Mouse (Mus musculus) spleen, postnatal 4 days (tissue): Measurements from ENCODE around the gene Macf1.
"Not testable (repeated sequence)": the region's sequence is repeated elsewhere in the genome, so short reads cannot be mapped to it uniquely, and the experiment has no call there.

Experiments used
- DNase-seq, 2 experiments: peaks; one replicate each; pipeline ENCODE4 v3.0.0; 2022; ENCODE audit warnings: low spot score in 2 of 2

The Macf1 gene

GRCm38 (mm10) chr4:123543691-123544090, 140.5 kb downstream of the Macf1 start:
- no peak for DNase-seq

DNA sequence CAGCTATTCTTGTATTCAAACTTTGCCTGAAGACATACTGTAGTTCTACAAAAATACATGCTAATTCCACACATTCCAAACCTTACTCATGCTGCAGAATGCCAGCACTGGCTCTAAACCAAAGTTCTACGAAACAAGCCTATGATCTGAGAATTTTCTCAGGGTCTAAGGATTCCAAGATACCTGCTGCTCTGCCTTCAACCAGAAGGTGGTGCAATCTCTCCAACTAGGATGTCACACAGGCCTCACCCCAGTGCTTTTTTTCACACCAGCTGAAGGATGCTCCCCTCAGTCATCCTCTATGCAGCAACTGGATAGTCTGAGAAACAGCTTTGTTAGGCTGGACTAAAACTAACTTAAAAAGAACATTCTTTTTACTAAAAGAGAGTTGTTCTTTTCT, 148.9 kb downstream of the Macf1 start:
- peak; percentile 44 to 67 for DNase-seq

- no peak for DNase-seq
These were observed 152.2 kb downstream of the Macf1 start for GRCm38 (mm10) chr4:123532001-123532400.

- no peak for DNase-seq
These were observed 153.2 kb downstream of the Macf1 start for GRCm38 (mm10) chr4:123530976-123531375.

GRCm38 (mm10) chr4:123529230-123529629, 154.9 kb downstream of the Macf1 start:
- DNase-seq, result peak; percentile 20 to 64

- DNase-seq, result no peak
These were observed 156.6 kb downstream of the Macf1 start for GRCm38 (mm10) chr4:123527607-123528010.

GRCm38 (mm10) chr4:123526779-123527280, 157.3 kb downstream of the Macf1 start:
- DNase-seq, result no peak

DNA sequence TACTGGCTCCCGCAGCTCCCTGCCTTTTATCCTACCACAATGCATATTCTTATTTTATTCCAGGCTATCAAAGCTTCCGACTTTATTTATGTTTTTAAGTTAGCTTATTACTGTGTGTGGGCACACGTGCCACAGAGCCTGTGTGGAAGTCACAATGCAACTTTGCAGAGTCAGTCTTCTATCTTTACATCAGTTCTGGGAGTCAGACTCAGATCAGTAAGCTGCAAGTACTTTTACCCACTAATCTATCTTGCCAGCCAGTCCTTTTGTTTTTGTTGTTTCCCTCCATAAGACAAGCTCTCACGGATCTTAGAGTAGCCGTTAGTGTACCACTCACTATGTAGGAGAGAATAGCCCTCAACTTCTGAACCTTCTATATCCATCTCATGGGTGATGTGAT, 159.4 kb downstream of the Macf1 start:
- no peak for DNase-seq

GRCm38 (mm10) chr4:123520123-123520522, 164.0 kb downstream of the Macf1 start:
- DNase-seq, result not testable (repeated sequence)

- no peak for DNase-seq
These were observed 168.5 kb downstream of the Macf1 start for GRCm38 (mm10) chr4:123515673-123516072.

- DNase-seq, result no peak
These were observed 174.0 kb downstream of the Macf1 start for GRCm38 (mm10) chr4:123510201-123510600.

DNA sequence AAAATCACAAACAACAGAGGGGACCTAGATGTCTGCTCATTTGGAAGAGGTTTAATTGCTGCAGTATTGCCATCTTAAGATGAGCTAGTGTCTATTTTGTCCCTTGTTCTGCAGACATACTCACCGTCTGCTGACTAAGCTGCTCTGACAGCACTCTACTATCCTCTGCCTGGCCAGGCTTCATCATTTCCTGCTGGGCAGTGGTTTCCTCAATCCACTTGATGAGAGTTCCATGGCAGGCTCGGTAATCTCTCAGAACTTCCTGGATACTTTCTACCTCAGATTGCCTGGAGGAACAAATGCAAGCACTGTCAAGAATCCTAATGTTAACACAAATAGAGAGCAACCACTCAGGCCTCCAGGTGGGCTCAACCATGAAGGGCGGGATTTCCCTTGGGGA, 195.1 kb downstream of the Macf1 start:
- no peak for DNase-seq

GRCm38 (mm10) chr4:123479991-123480390, 204.2 kb downstream of the Macf1 start:
- no peak for DNase-seq

- DNase-seq, result no peak
These were observed 205.3 kb downstream of the Macf1 start for GRCm38 (mm10) chr4:123478655-123479433.

DNA sequence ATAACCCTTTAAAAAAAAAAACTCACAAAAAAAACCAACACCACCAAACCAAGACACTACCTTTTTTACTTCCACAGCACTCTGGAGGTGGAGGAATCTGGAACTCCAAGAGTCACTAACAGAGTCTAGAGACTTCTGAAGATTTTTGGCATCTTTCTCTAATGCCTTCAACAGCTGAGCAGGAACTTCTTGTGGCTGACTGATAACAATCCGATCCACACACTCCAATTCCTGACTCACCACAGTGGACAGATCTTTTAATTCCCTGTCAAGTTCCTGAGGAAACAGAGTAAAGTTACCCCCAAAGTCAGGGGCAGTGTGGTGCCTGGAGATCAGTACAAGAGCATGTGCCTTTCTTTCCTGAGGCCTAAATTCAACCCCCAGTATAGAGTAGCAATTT, 218.4 kb downstream of the Macf1 start:
- DNase-seq, result no peak

- no peak for DNase-seq
These were observed 223.4 kb downstream of the Macf1 start for GRCm38 (mm10) chr4:123460595-123461272.

GRCm38 (mm10) chr4:123454871-123455640, 229.1 kb downstream of the Macf1 start:
- DNase-seq, result no peak

GRCm38 (mm10) chr4:123453729-123454128, 230.4 kb downstream of the Macf1 start:
- DNase-seq, result no peak

- DNase-seq, result no peak
These were observed 232.2 kb downstream of the Macf1 start for GRCm38 (mm10) chr4:123451991-123452390.

- no peak for DNase-seq
These were observed 234.9 kb downstream of the Macf1 start for GRCm38 (mm10) chr4:123449304-123449703.

DNA sequence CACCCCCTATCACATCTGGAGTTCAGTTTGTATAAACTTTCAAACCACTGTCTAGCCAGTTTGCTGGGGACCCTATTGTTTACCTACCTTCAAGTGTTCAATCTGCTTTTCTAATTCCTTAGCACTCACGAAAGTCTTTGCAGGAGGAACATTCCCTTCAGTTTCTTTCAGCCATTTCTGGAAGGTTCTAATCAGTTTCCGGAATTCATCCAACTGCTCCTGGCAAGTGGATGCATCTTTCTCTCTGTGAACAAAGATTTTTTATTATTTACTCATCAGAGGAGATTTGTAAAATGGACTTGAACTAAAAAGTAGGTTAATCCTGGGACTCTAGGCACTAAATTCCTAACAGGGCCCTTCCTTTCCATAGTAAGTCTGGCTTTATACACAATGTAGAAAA, 236.1 kb downstream of the Macf1 start:
- DNase-seq, result no peak

GRCm38 (mm10) chr4:123447251-123447650, 236.9 kb downstream of the Macf1 start:
- DNase-seq, result no peak
